Mouse (Mus musculus) erythroblast, adult 5-6 weeks (primary cell): ENCODE measurements around the gene Sec61g. TPM values are rescaled to one million over a fixed set of nuclear protein-coding genes. Genes with fewer than 3 reads are reported as not detected.

Source experiments
- total RNA-seq, 2 experiments: library from RNA; stranded (forward) in 1 of 2; stranded (reverse) in 1 of 2; fragments of 150-400 nt in 1 of 2; fragments of 200-764, 138-1000 nt in 1 of 2; gene quantifications; 2 replicates each; pipeline versions ENCODE4 v1.2.3 to v1.2.4; 2015 to 2017; ENCODE audit warnings: low replicate concordance in 2 of 2

Sec61g gene
- total RNA-seq, 2 experiments from 2014 or later, result 99.8 to 149 TPM

Other genes starting within 250 kb of the Sec61g start
- gene Egfr, start 243.7 kb upstream of the Sec61g start, total RNA-seq (2015; ENCODE audit: low replicate concordance), result not detected in 2 replicates
- gene Egfr, start 243.7 kb upstream of the Sec61g start, total RNA-seq (2017; ENCODE audit: low replicate concordance), result 0.51 TPM in 1 of 2 replicates, not detected in the other